In the genomic region with DNA sequence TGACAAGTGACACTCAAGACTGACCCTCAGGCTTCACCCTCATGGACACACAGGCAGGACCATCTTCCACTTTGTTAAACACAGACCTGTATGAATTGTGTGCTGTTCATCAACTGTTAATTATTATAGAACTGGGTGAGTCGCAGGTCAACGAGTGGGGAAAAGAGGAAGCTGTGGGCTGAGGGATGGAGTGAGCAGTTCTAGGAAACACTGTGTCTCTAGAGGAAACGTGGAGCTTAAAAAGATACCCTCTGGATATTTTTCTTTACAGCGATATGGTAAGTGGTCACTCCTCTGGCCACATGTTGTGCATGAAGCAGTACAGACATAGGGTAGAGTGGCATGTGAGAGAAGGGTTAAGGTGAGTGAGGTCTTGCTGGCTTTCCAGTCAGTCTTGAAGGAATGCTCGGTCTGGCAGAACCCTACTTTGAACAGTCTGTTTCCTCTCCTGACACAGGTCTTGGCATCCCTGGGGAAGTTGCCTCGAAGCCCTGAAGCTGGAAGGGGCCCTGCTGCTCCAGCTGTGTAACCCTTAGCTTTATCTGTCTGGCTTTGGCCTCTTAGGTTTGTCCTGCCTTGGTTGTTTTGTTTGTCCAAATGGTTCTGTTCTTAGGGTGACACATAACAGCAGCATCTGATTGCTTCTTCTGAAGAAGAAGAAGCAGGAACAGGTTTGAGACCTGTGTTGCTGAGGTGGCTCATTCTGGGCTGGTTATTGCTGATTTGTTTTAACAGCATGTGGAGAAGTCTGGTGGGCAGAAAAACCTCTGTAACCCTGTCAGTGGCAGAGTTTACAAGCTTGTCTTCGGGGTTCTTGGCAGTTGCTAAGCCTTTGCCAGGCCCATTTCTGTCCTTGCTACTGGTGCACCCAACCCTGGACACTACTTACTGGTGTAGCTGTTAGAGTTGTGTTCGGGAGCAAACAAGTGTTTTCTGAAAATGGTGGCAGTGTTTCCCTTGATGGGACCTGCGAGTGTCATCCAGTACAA, we compare ENCODE assay signal across 8 mouse cellular contexts. TPM values are rescaled to one million over a fixed set of nuclear protein-coding genes. Genes with fewer than 3 reads are reported as not detected.
A peak's percentile ranks its signal among the peaks of the same experiment; 100 is the strongest.
DNase-seq lines count a peak whose midpoint lies in the region; ATAC-seq and TF ChIP-seq lines count a peak whose summit lies in the region.
"Had no signal": no experiment of that assay in that cellular context is flagged by ENCODE, and none has a peak within 500 bp of the region (broad histone marks: within the 10 kb centered on the region; RNA-seq: fewer than 3 reads in every experiment).

No protein-coding gene starts in this region.

- H3K9me3 ChIP-seq in heart, postnatal 0 days (replicated peaks; ENCODE audit: control insufficient read depth, low read length), result no peaks in the 10 kb centered on the region

- peak; percentile 59 for DNase-seq in kidney, adult 9 months
- DNase-seq in kidney, postnatal 14 days, result no peak
- peak; percentile 88 for DNase-seq in Patski (ENCODE audit: low read depth, low spot score)
- no peak for DNase-seq in heart, postnatal 0 days (ENCODE audit: low spot score)
- no peak for DNase-seq in adrenal gland, adult 18-20 months (ENCODE audit: low spot score in 2 of 2)
- no peak for DNase-seq in frontal cortex, postnatal 36 days (ENCODE audit: low spot score in 2 of 2)
- DNase-seq: thymus, postnatal 36 days had no signal

- H3K4me1 ChIP-seq in heart, postnatal 0 days (ENCODE audit: control insufficient read depth, insufficient read depth), result peaks cover 16% of the 10 kb centered on the region

- TF ChIP-seq CTCF in Patski (IDR thresholded peaks at IDR 0.05), result no peak
- no peak for TF ChIP-seq CTCF in heart, postnatal 0 days (IDR thresholded peaks at IDR 0.05; ENCODE audit: low read depth)

- ATAC-seq in Patski, result peak; percentile 68
- ATAC-seq in heart, postnatal 0 days (ENCODE audit: insufficient read depth, low read depth), result no peak
- peak; percentile 73 for ATAC-seq in megakaryocyte, adult 5-6 weeks (ENCODE audit: poor library complexity, severe bottlenecking)

- POLR2A ChIA-PET in Patski (lab: Charles Lee), result interaction anchor here (0.7 to 1.8 kb wide), 11 partner anchors 12 to 256 kb away, joined by 3 to 11 read pairs (median 4); partner anchors contain the start of gene Spry1

- WGBS in heart, postnatal 0 days, result 53% methylated on average over 9 of the region's 9 CpGs

- peak overlapping the region; percentile 7; the same call in 1 of the 2 replicates for H3K27ac ChIP-seq in heart, postnatal 0 days (ENCODE audit: low read depth)

- CTCF ChIA-PET in Patski (lab: Charles Lee), result interaction anchor here (0.7 to 2.0 kb wide), 10 partner anchors 9 to 294 kb away, joined by 3 to 6 read pairs (median 4); no protein-coding TSS in a partner anchor

- H3K9ac ChIP-seq in heart, postnatal 0 days (replicated peaks; ENCODE audit: low read depth, low read length), result no peak overlapping the region

- no peak for TF ChIP-seq EP300 in heart, postnatal 0 days (IDR thresholded peaks at IDR 0.05; ENCODE audit: low read depth)

- no peaks in the 10 kb centered on the region for H3K27me3 ChIP-seq in Patski
- no peaks in the 10 kb centered on the region for H3K27me3 ChIP-seq in heart, postnatal 0 days (ENCODE audit: control insufficient read depth, insufficient read depth, low read length)

- H3K4me3 ChIP-seq in heart, postnatal 0 days (ENCODE audit: low read depth, low read length), result no peak overlapping the region

- no peaks in the 10 kb centered on the region for H3K36me3 ChIP-seq in heart, postnatal 0 days (replicated peaks; ENCODE audit: control insufficient read depth, insufficient read depth, low read length)

- in situ Hi-C loops in Patski (cut with MboI; ENCODE audit: low pct_unique_long_range_greater_than_20kb), result loop anchor here (5.0 kb wide), 1 partner anchor 76 kb away; no protein-coding TSS in a partner anchor

- no peak overlapping the region for H3K4me2 ChIP-seq in heart, postnatal 0 days (ENCODE audit: low read depth, low read length)

RNA-seq across cellular contexts. Expression of gene Gm5148, which starts 4.1 kb away (rescaled TPM):
- polyA plus RNA-seq in Patski (2021), result 0.23 TPM
- not detected in 2 replicates for total RNA-seq in heart, postnatal 0 days (2014; rRNA removed; ENCODE audit: low replicate concordance)
- polyA plus RNA-seq in heart, postnatal 0 days (2015; fragmentation: Nextera tagmentation; extraction: Ambion mirVana), result 1.8 and 2.0 TPM in 2 replicates
- 0.13 TPM in 1 of 2 replicates, not detected in the other for total RNA-seq in megakaryocyte, adult 5-6 weeks (2015)
- 12.9 and 15.8 TPM in 2 replicates for total RNA-seq in megakaryocyte, adult 5-6 weeks (2017)
- total RNA-seq in adrenal gland, adult 18-20 months (2021), result 1 to 10 TPM in 1 of 2 experiments, under 1 TPM in 1; 0.30 to 1.7 TPM

Comparison
In these comparisons a context has a peak if more than half of its experiments do, and no peak if none do; other contexts are left out.
1. DNase-seq: peak in kidney, adult 9 months (single experiment) and Patski (single experiment); none in kidney, postnatal 14 days (single experiment), heart, postnatal 0 days (single experiment), adrenal gland, adult 18-20 months (0 of 2) and frontal cortex, postnatal 36 days (0 of 2).